Mouse (Mus musculus) lung, embryonic 16.5 days (tissue): Measurements from ENCODE around the gene Cbx1. TPM values are rescaled to one million over a fixed set of nuclear protein-coding genes. Genes with fewer than 3 reads are reported as not detected.

Source experiments
- ATAC-seq: fragments of 200-750 bp; cut with Nextera tagmentation; 2 replicates; pipeline ENCODE4 v1.8.0; 2017; ENCODE audit warnings: low read depth, mild to moderate bottlenecking, moderate library complexity
- H3K27ac ChIP-seq: fragments of 300-500 bp; sonication (generic); 2 replicates; pipeline ENCODE4 v1.5.1; 2014; ENCODE audit warnings: mild to moderate bottlenecking, control low read depth, low read length
- H3K27me3 ChIP-seq: fragments of 300-500 bp; sonication (generic); 2 replicates; pipeline ENCODE4 v1.6.1; 2014; ENCODE audit warnings: low read depth, low read length, mixed read lengths; ENCODE audit not compliant: control insufficient read depth, insufficient read depth
- H3K36me3 ChIP-seq: fragments of 300-500 bp; sonication (generic); 2 replicates; pipeline ENCODE4 v1.6.1; 2014; ENCODE audit warnings: low read length; ENCODE audit not compliant: control insufficient read depth, insufficient read depth
- H3K4me1 ChIP-seq: fragments of 300-500 bp; sonication (generic); replicated peaks from 2 replicates; pipeline ENCODE4 v1.6.1; 2014; ENCODE audit warnings: low read length, mixed read lengths; ENCODE audit not compliant: control insufficient read depth, insufficient read depth
- H3K4me2 ChIP-seq: fragments of 300-500 bp; sonication (generic); 2 replicates; pipeline ENCODE4 v1.6.1; 2014; ENCODE audit warnings: low read depth, low read length, control low read depth
- H3K4me3 ChIP-seq: fragments of 300-500 bp; sonication (generic); 2 replicates; pipeline ENCODE4 v1.5.1; 2014; ENCODE audit warnings: mild to moderate bottlenecking, low read length, control low read depth
- H3K9ac ChIP-seq: fragments of 300-500 bp; sonication (generic); 2 replicates; pipeline ENCODE4 v1.6.1; 2014; ENCODE audit warnings: low read length, control low read depth
- H3K9me3 ChIP-seq: fragments of 300-500 bp; sonication (generic); 2 replicates; pipeline ENCODE4 v1.6.1; 2016; ENCODE audit warnings: low read length; ENCODE audit not compliant: control insufficient read depth
- WGBS: fragments of 180-500 bp; shearing (Covaris S2); extraction: QIAGEN DNeasy Blood & Tissue Kit; methylation state at CpG from one replicate; pipeline ENCODE4 v1.1.7; 2014; 5-methylcytosine and 5-hydroxymethylcytosine counted together
- polyA plus RNA-seq: library from polyadenylated mRNA; unstranded; fragments of >200 nt; fragmentation: Nextera tagmentation; extraction: Ambion mirVana; gene quantifications from 2 replicates; pipeline ENCODE4 v1.2.1, GENCODE M21; 2015

Gene Cbx1
- polyA plus RNA-seq, 1 experiment from 2014 or later, result 100 TPM

- WGBS, result 57% methylated on average over 5 of the region's 5 CpGs
- no peaks in the 10 kb centered on the region for H3K27me3 ChIP-seq
- H3K4me2 ChIP-seq, result no peak overlapping the region
- no peak for ATAC-seq
- H3K27ac ChIP-seq, result no peak overlapping the region
- peaks cover 5% of the 10 kb centered on the region; the same call in 1 of the 2 replicates for H3K4me1 ChIP-seq
- H3K4me3 ChIP-seq, result no peak overlapping the region
- no peaks in the 10 kb centered on the region for H3K9me3 ChIP-seq
- H3K36me3 ChIP-seq, result no peaks in the 10 kb centered on the region
- no peak overlapping the region for H3K9ac ChIP-seq
Observed at GRCm38 (mm10) chr11:96758402-96758801, 30.5 kb upstream of the Cbx1 start.

GRCm38 (mm10) chr11:96760042-96760441, 28.9 kb upstream of the Cbx1 start:
- H3K4me2 ChIP-seq, result no peak overlapping the region
- peaks cover 5% of the 10 kb centered on the region; the same call in 1 of the 2 replicates for H3K4me1 ChIP-seq
- ATAC-seq, result peak; percentile 67
- H3K27me3 ChIP-seq, result no peaks in the 10 kb centered on the region
- H3K36me3 ChIP-seq, result no peaks in the 10 kb centered on the region
- H3K9me3 ChIP-seq, result no peaks in the 10 kb centered on the region
- H3K27ac ChIP-seq, result no peak overlapping the region
- 27% methylated on average over 3 of the region's 3 CpGs for WGBS
- no peak overlapping the region for H3K9ac ChIP-seq
- H3K4me3 ChIP-seq, result no peak overlapping the region

GRCm38 (mm10) chr11:96761984-96762383, 26.9 kb upstream of the Cbx1 start:
- no peak overlapping the region for H3K27ac ChIP-seq
- H3K9me3 ChIP-seq, result no peaks in the 10 kb centered on the region
- no peak overlapping the region for H3K4me2 ChIP-seq
- no peak for ATAC-seq
- H3K9ac ChIP-seq, result no peak overlapping the region
- no peaks in the 10 kb centered on the region for H3K27me3 ChIP-seq
- peaks cover 7% of the 10 kb centered on the region for H3K4me1 ChIP-seq
- 47% methylated on average over 7 of the region's 7 CpGs for WGBS
- H3K4me3 ChIP-seq, result no peak overlapping the region
- no peaks in the 10 kb centered on the region for H3K36me3 ChIP-seq

GRCm38 (mm10) chr11:96762742-96763470, 26.0 kb upstream of the Cbx1 start:
- peak; percentile 19; the same call in 1 of the 2 replicates for ATAC-seq
- WGBS, result 59% methylated on average over 15 of the region's 15 CpGs
- Histone ChIP-seq H3K4me1 (peaks cover 13% of the 10 kb centered on the region), H3K9ac (no peak overlapping the region), H3K36me3 (no peaks in the 10 kb centered on the region), H3K27ac (0 out of 2 replicates have a peak overlapping the region, but pooled peaks have one; percentile 4), H3K4me3 (no peak overlapping the region), H3K4me2 (no peak overlapping the region), H3K27me3 (no peaks in the 10 kb centered on the region), H3K9me3 (no peaks in the 10 kb centered on the region)

- Histone ChIP-seq H3K4me1 (peaks cover 21% of the 10 kb centered on the region), H3K9me3 (no peaks in the 10 kb centered on the region), H3K4me2 (no peak overlapping the region), H3K9ac (no peak overlapping the region), H3K4me3 (no peak overlapping the region), H3K27me3 (no peaks in the 10 kb centered on the region), H3K27ac (peak overlapping the region; percentile 66), H3K36me3 (no peaks in the 10 kb centered on the region; the same call in none of the 2 replicates)
- ATAC-seq, result no peak
- WGBS, result 44% methylated on average over 13 of the region's 13 CpGs
Observed at GRCm38 (mm10) chr11:96764511-96765350, 24.2 kb upstream of the Cbx1 start.

- no peak overlapping the region for H3K4me3 ChIP-seq
- H3K4me2 ChIP-seq, result no peak overlapping the region
- no peak overlapping the region for H3K9ac ChIP-seq
- peaks cover 5% of the 10 kb centered on the region for H3K36me3 ChIP-seq
- peak; percentile 44; the same call in 1 of the 2 replicates for ATAC-seq
- no peaks in the 10 kb centered on the region for H3K9me3 ChIP-seq
- peaks cover 21% of the 10 kb centered on the region for H3K4me1 ChIP-seq
- 57% methylated on average over 7 of the region's 7 CpGs for WGBS
- no peaks in the 10 kb centered on the region for H3K27me3 ChIP-seq
- peak overlapping the region; percentile 26; the same call in 1 of the 2 replicates for H3K27ac ChIP-seq
Observed at GRCm38 (mm10) chr11:96765645-96766044, 23.3 kb upstream of the Cbx1 start.

GRCm38 (mm10) chr11:96766555-96766954, 22.4 kb upstream of the Cbx1 start:
- 72% methylated on average over 12 of the region's 12 CpGs for WGBS
- no peak overlapping the region for H3K27ac ChIP-seq

GRCm38 (mm10) chr11:96767096-96767495, 21.8 kb upstream of the Cbx1 start:
- 59% methylated on average over 7 of the region's 7 CpGs for WGBS
- peaks cover 15% of the 10 kb centered on the region for H3K36me3 ChIP-seq

More at GRCm38 (mm10) chr11:96766555-96766954, 22.4 kb upstream of the Cbx1 start:
- ATAC-seq, result no peak
- Histone ChIP-seq H3K27me3 (no peaks in the 10 kb centered on the region), H3K36me3 (peaks cover 9% of the 10 kb centered on the region), H3K4me1 (peaks cover 21% of the 10 kb centered on the region), H3K9me3 (no peaks in the 10 kb centered on the region), H3K9ac (no peak overlapping the region), H3K4me2 (no peak overlapping the region), H3K4me3 (no peak overlapping the region)

GRCm38 (mm10) chr11:96768240-96768639, 20.7 kb upstream of the Cbx1 start:
- 35% methylated on average over 9 of the region's 9 CpGs for WGBS

More at GRCm38 (mm10) chr11:96767096-96767495, 21.8 kb upstream of the Cbx1 start:
- H3K4me2 ChIP-seq, result no peak overlapping the region
- no peak overlapping the region for H3K4me3 ChIP-seq
- H3K4me1 ChIP-seq, result peaks cover 21% of the 10 kb centered on the region
- H3K9ac ChIP-seq, result no peak overlapping the region
- no peaks in the 10 kb centered on the region for H3K27me3 ChIP-seq
- no peak overlapping the region for H3K27ac ChIP-seq
- H3K9me3 ChIP-seq, result no peaks in the 10 kb centered on the region
- ATAC-seq, result no peak

More at GRCm38 (mm10) chr11:96768240-96768639, 20.7 kb upstream of the Cbx1 start:
- peak; percentile 56 for ATAC-seq
- peaks cover 20% of the 10 kb centered on the region for H3K36me3 ChIP-seq
- H3K4me3 ChIP-seq, result no peak overlapping the region
- peak overlapping the region; percentile 86 for H3K27ac ChIP-seq
- no peaks in the 10 kb centered on the region for H3K27me3 ChIP-seq
- peak overlapping the region; percentile 11; the same call in 1 of the 2 replicates for H3K4me2 ChIP-seq
- H3K9me3 ChIP-seq, result no peaks in the 10 kb centered on the region
- peaks cover 16% of the 10 kb centered on the region for H3K4me1 ChIP-seq
- H3K9ac ChIP-seq, result peak overlapping the region; percentile 39
